Comparison of ENCODE assay signal across 26 mouse cellular contexts in genomic region chr8:126727068-126727467, GRCm38 (mm10).
"Had no signal": no experiment of that assay in that cellular context is flagged by ENCODE, and none has a peak within 500 bp of the region (broad histone marks: within the 10 kb centered on the region; RNA-seq: fewer than 3 reads in every experiment).

No protein-coding gene starts in this region.

- H3K27me3 ChIP-seq: embryonic facial prominence, embryonic 12.5 days; embryonic facial prominence, embryonic 13.5 days; embryonic facial prominence, embryonic 15.5 days; forebrain, embryonic 12.5 days; forebrain, embryonic 13.5 days; forebrain, embryonic 15.5 days had no signal

- H3K4me1 ChIP-seq: embryonic facial prominence, embryonic 12.5 days; forebrain, embryonic 12.5 days; forebrain, embryonic 15.5 days had no signal

- H3K9me3 ChIP-seq: embryonic facial prominence, embryonic 12.5 days; embryonic facial prominence, embryonic 15.5 days; forebrain, embryonic 12.5 days; forebrain, embryonic 13.5 days; forebrain, embryonic 15.5 days had no signal

- H3K9ac ChIP-seq: embryonic facial prominence, embryonic 12.5 days; embryonic facial prominence, embryonic 13.5 days; embryonic facial prominence, embryonic 15.5 days; forebrain, embryonic 12.5 days; forebrain, embryonic 13.5 days; forebrain, embryonic 15.5 days; forebrain, postnatal 0 days had no signal

- ATAC-seq: forebrain, embryonic 13.5 days; forebrain, embryonic 14.5 days; forebrain, embryonic 15.5 days; forebrain, embryonic 16.5 days; forebrain, postnatal 0 days had no signal

- H3K27ac ChIP-seq: embryonic facial prominence, embryonic 10.5 days; embryonic facial prominence, embryonic 12.5 days; embryonic facial prominence, embryonic 13.5 days; embryonic facial prominence, embryonic 15.5 days; forebrain, embryonic 10.5 days; forebrain, embryonic 12.5 days; forebrain, embryonic 13.5 days; forebrain, embryonic 15.5 days; gastrocnemius, adult 2 months had no signal

- H3K4me3 ChIP-seq: embryonic facial prominence, embryonic 10.5 days; embryonic facial prominence, embryonic 12.5 days; embryonic facial prominence, embryonic 13.5 days; embryonic facial prominence, embryonic 15.5 days; erythroblast, embryonic 14.5 days; forebrain, embryonic 10.5 days; forebrain, embryonic 12.5 days; forebrain, embryonic 13.5 days; forebrain, embryonic 15.5 days; gastrocnemius, adult 2 months had no signal

- DNase-seq: cerebellum, adult 2 months; cerebellum, adult 8-10 months; cerebellum, adult 9-10 months; cerebellum, adult 9-11 months; cerebellum, postnatal 14 days; cerebellum, postnatal 25 days; cerebellum, postnatal 36 days; embryo, embryonic 11 days; forebrain, postnatal 0 days; gastrocnemius, adult 2 months; gastrocnemius, postnatal 10 days; gastrocnemius, postnatal 14 days; gastrocnemius, postnatal 25 days; gastrocnemius, postnatal 36 days; heart, adult 18-20 months had no signal

- H3K4me2 ChIP-seq: embryonic facial prominence, embryonic 12.5 days; embryonic facial prominence, embryonic 13.5 days; embryonic facial prominence, embryonic 15.5 days; forebrain, embryonic 12.5 days; forebrain, embryonic 13.5 days; forebrain, embryonic 15.5 days had no signal

- H3K36me3 ChIP-seq: embryonic facial prominence, embryonic 10.5 days; embryonic facial prominence, embryonic 12.5 days; embryonic facial prominence, embryonic 13.5 days; embryonic facial prominence, embryonic 15.5 days; forebrain, embryonic 10.5 days; forebrain, embryonic 12.5 days; forebrain, embryonic 15.5 days had no signal
